Mouse (Mus musculus) myocyte (in vitro differentiated cells): Measurements from ENCODE around the gene Srrm4. TPM values are rescaled to one million over a fixed set of nuclear protein-coding genes. Genes with fewer than 3 reads are reported as not detected.

Experiments
- H3K27me3 ChIP-seq: one replicate; pipeline ENCODE4 v1.6.1; 2011; ENCODE audit not compliant: control insufficient read depth, insufficient read depth, insufficient read length
- H3K36me3 ChIP-seq: one replicate; pipeline ENCODE4 v1.6.1; 2011; ENCODE audit not compliant: control insufficient read depth, insufficient read depth
- H3K4me2 ChIP-seq: one replicate; pipeline ENCODE4 v1.6.1; 2011; ENCODE audit warnings: low read depth, control low read depth
- H3K4me3 ChIP-seq: one replicate; pipeline ENCODE4 v1.5.1; 2011; ENCODE audit warnings: mild to moderate bottlenecking, control low read depth, moderate library complexity
- H3K79me2 ChIP-seq: one replicate; pipeline ENCODE4 v1.6.1; 2011; ENCODE audit not compliant: control insufficient read depth, insufficient read depth
- H3ac ChIP-seq: one replicate; pipeline ENCODE4 v1.6.1; 2011; ENCODE audit not compliant: control insufficient read depth, insufficient read length
- CEBPB ChIP-seq: IDR thresholded peaks from 2 replicates; pipeline ENCODE4 v1.6.1; 2011; ENCODE audit warnings: mild to moderate bottlenecking, moderate library complexity; ENCODE audit not compliant: poor library complexity, insufficient read depth, severe bottlenecking
- E2F4 ChIP-seq: IDR thresholded peaks from one replicate; pipeline ENCODE4 v1.6.1; 2011; ENCODE audit warnings: mild to moderate bottlenecking, control low read depth, moderate library complexity; ENCODE audit not compliant: insufficient read depth
- MAX ChIP-seq: IDR thresholded peaks from one replicate; pipeline ENCODE4 v1.6.1; 2011; ENCODE audit warnings: low read depth, mild to moderate bottlenecking, control low read depth
- MYOD1 ChIP-seq, 3 experiments: IDR thresholded peaks; one replicate each; pipeline ENCODE4 v1.6.1; 2011; ENCODE audit warnings: control low read depth in 2 of 3, low read depth in 2 of 3, mild to moderate bottlenecking in 2 of 3, moderate library complexity in 1 of 3; ENCODE audit not compliant: insufficient read length in 2 of 3, control insufficient read depth in 1 of 3
- MYOG ChIP-seq, 3 experiments: IDR thresholded peaks; one replicate each; pipeline ENCODE4 v1.6.1; 2011; ENCODE audit warnings: control low read depth in 2 of 3, low read depth in 2 of 3, mild to moderate bottlenecking in 2 of 3; ENCODE audit not compliant: insufficient read length in 2 of 3, control insufficient read depth in 1 of 3, insufficient read depth in 1 of 3
- POLR2A ChIP-seq: IDR thresholded peaks from one replicate; pipeline ENCODE4 v1.6.1; 2011; ENCODE audit warnings: low read depth, mild to moderate bottlenecking, control low read depth, moderate library complexity; ENCODE audit not compliant: insufficient read length
- POLR2AphosphoS2 ChIP-seq: IDR thresholded peaks from one replicate; pipeline ENCODE4 v1.6.1; 2011; ENCODE audit warnings: low read depth, control low read depth; ENCODE audit not compliant: insufficient read length
- REST ChIP-seq: IDR thresholded peaks from one replicate; pipeline ENCODE4 v1.6.1; 2011; ENCODE audit warnings: mild to moderate bottlenecking, control low read depth, moderate library complexity; ENCODE audit not compliant: insufficient read depth, insufficient read length
- SRF ChIP-seq: IDR thresholded peaks from one replicate; pipeline ENCODE4 v1.6.1; 2011; ENCODE audit warnings: low read depth; ENCODE audit not compliant: control insufficient read depth, insufficient read length
- TCF12 ChIP-seq: IDR thresholded peaks from one replicate; pipeline ENCODE4 v1.6.1; 2011; ENCODE audit warnings: mild to moderate bottlenecking, control low read depth; ENCODE audit not compliant: poor library complexity, insufficient read depth, severe bottlenecking
- TCF3 ChIP-seq: IDR thresholded peaks from one replicate; pipeline ENCODE4 v1.6.1; 2011; ENCODE audit warnings: low read depth, control low read depth; ENCODE audit not compliant: insufficient read length
- USF1 ChIP-seq: IDR thresholded peaks from one replicate; pipeline ENCODE4 v1.6.1; 2011; ENCODE audit warnings: low read depth, mild to moderate bottlenecking, control low read depth, moderate library complexity
- polyA plus RNA-seq: library from polyadenylated mRNA; unstranded; fragments of >200 nt; fragmentation: generic; extraction: Trizol; gene quantifications from one replicate; pipeline ENCODE4 v1.2.1, GENCODE M21; 2012; ENCODE audit warnings: missing spikeins

Srrm4 gene
- polyA plus RNA-seq, 1 experiment: 0.12 TPM

GRCm38 (mm10) chr5:116444517-116444916, 147.1 kb downstream of the Srrm4 start:
- TF ChIP-seq CEBPB: no peak
- TF ChIP-seq POLR2AphosphoS2: no peak
- TF ChIP-seq E2F4: no peak
- TF ChIP-seq MAX: no peak
- no peak for TF ChIP-seq TCF12
- no peak for TF ChIP-seq USF1
- no peak for TF ChIP-seq REST
- TF ChIP-seq POLR2A: no peak
- TF ChIP-seq MYOD1 (IDR thresholded peaks at IDR 0.05; ENCODE audit: control insufficient read depth in 1 of 3, insufficient read length in 2 of 3, low read depth in 2 of 3): no peak
- no peak for TF ChIP-seq MYOG (IDR thresholded peaks at IDR 0.05; ENCODE audit: control insufficient read depth in 1 of 3, insufficient read depth in 1 of 3, insufficient read length in 2 of 3, low read depth in 2 of 3)
- TF ChIP-seq TCF3: no peak
- no peak for TF ChIP-seq SRF
- Histone ChIP-seq H3K27me3 (no peaks in the 10 kb centered on the region), H3K4me2 (no peak overlapping the region), H3K4me3 (no peak overlapping the region), H3K79me2 (no peaks in the 10 kb centered on the region), H3ac (no peak overlapping the region), H3K36me3 (no peaks in the 10 kb centered on the region)

- Histone ChIP-seq H3K4me2 (peak overlapping the region; percentile 30), H3K36me3 (no peaks in the 10 kb centered on the region), H3ac (no peak overlapping the region), H3K79me2 (no peaks in the 10 kb centered on the region), H3K4me3 (no peak overlapping the region), H3K27me3 (no peaks in the 10 kb centered on the region)
- peak; percentile 38 for TF ChIP-seq REST
- TF ChIP-seq MAX: no peak
- no peak for TF ChIP-seq SRF
- TF ChIP-seq CEBPB: no peak
- TF ChIP-seq MYOD1 (IDR thresholded peaks at IDR 0.05; ENCODE audit: control insufficient read depth in 1 of 3, insufficient read length in 2 of 3, low read depth in 2 of 3): peak in 2 of 3 experiments; percentile 60 to 93
- no peak for TF ChIP-seq E2F4
- peak; percentile 5 for TF ChIP-seq TCF12
- TF ChIP-seq POLR2AphosphoS2: no peak
- peak in 2 of 3 experiments; percentile 77 to 93 for TF ChIP-seq MYOG (IDR thresholded peaks at IDR 0.05; ENCODE audit: control insufficient read depth in 1 of 3, insufficient read depth in 1 of 3, insufficient read length in 2 of 3, low read depth in 2 of 3)
- TF ChIP-seq POLR2A: no peak
- no peak for TF ChIP-seq TCF3
- no peak for TF ChIP-seq USF1
Observed at GRCm38 (mm10) chr5:116443459-116443940, 148.1 kb downstream of the Srrm4 start.

- H3K79me2 ChIP-seq: no peaks in the 10 kb centered on the region
- no peak overlapping the region for H3ac ChIP-seq
- H3K36me3 ChIP-seq: no peaks in the 10 kb centered on the region
- peak in 1 of 3 experiments; percentile 74 for TF ChIP-seq MYOD1 (IDR thresholded peaks at IDR 0.05; ENCODE audit: control insufficient read depth in 1 of 3, insufficient read length in 2 of 3, low read depth in 2 of 3)
- peak in 1 of 3 experiments; percentile 54 for TF ChIP-seq MYOG (IDR thresholded peaks at IDR 0.05; ENCODE audit: control insufficient read depth in 1 of 3, insufficient read depth in 1 of 3, insufficient read length in 2 of 3, low read depth in 2 of 3)
- no peak for TF ChIP-seq USF1
- H3K4me3 ChIP-seq: no peak overlapping the region
- H3K27me3 ChIP-seq: no peaks in the 10 kb centered on the region
- H3K4me2 ChIP-seq: peak overlapping the region; percentile 30
Observed at GRCm38 (mm10) chr5:116442697-116443458, 148.7 kb downstream of the Srrm4 start.

GRCm38 (mm10) chr5:116440251-116440650, 151.4 kb downstream of the Srrm4 start:
- Histone ChIP-seq H3ac (no peak overlapping the region), H3K4me3 (no peak overlapping the region), H3K27me3 (no peaks in the 10 kb centered on the region), H3K4me2 (peak overlapping the region; percentile 35), H3K36me3 (no peaks in the 10 kb centered on the region), H3K79me2 (no peaks in the 10 kb centered on the region)
- TF ChIP-seq TCF3 (no peak), MYOG (IDR thresholded peaks at IDR 0.05; ENCODE audit: control insufficient read depth in 1 of 3, insufficient read depth in 1 of 3, insufficient read length in 2 of 3, low read depth in 2 of 3) (no peak), SRF (no peak), POLR2A (no peak), USF1 (no peak)

DNA sequence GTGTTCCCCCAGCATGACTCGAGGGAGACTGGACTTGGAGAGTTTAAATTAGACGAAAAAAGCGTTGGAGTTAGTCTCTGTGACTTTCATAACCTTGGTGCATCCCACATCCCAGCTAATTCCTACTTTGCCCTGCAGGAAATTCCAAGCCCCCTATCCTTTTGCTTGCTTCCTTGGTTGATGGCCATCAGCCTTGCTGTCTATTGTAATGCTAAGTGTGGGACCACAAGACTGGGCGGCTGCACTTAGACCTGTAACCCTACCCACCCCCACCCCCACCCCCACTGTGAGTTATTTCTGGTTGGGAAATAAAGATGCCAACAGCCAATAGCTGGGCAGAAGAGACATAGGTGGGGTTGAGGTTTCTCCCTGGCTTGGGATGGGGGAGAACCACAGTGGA, 153.3 kb downstream of the Srrm4 start:
- TF ChIP-seq MYOG (IDR thresholded peaks at IDR 0.05; ENCODE audit: control insufficient read depth in 1 of 3, insufficient read depth in 1 of 3, insufficient read length in 2 of 3, low read depth in 2 of 3): no peak
- no peak for TF ChIP-seq CEBPB
- no peak for TF ChIP-seq POLR2A
- TF ChIP-seq TCF3: no peak
- no peak for TF ChIP-seq MAX
- TF ChIP-seq MYOD1 (IDR thresholded peaks at IDR 0.05; ENCODE audit: control insufficient read depth in 1 of 3, insufficient read length in 2 of 3, low read depth in 2 of 3): no peak
- TF ChIP-seq SRF: no peak
- TF ChIP-seq POLR2AphosphoS2: no peak
- no peak for TF ChIP-seq TCF12
- no peak for TF ChIP-seq E2F4
- no peak for TF ChIP-seq REST
- no peaks in the 10 kb centered on the region for H3K27me3 ChIP-seq
- H3K4me3 ChIP-seq: no peak overlapping the region
- H3K79me2 ChIP-seq: no peaks in the 10 kb centered on the region
- H3ac ChIP-seq: no peak overlapping the region
- no peak overlapping the region for H3K4me2 ChIP-seq
- no peaks in the 10 kb centered on the region for H3K36me3 ChIP-seq
